Mouse (Mus musculus): Measurements from ENCODE around the gene Wipi1.
A peak's percentile ranks its signal among the peaks of the same experiment; 100 is the strongest.

DNA sequence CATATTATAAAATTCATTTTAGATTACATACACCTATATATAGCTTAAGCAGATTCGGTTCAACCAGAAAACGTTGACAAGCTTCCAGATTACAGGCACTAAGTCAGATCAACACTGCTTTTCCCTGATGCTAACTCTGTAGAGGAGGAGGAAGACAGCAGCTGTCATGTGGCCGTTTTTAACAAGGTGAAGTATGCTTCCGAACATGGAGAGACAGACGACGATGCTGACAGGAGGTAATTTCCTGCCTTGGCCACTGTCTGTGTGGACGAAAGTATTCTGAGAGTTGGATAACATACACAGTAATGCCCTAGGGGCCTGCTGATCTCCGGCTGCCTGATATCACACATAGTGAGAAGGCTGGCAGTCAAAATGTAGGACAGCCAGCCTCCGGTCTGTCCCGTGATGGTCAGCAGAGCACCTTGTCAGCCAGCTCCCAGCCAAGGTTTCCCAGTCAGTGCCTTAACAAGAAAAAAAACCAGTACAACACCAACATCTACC lies 17.3 kb upstream of the Wipi1 start:
- TF ChIP-seq EP300 (IDR thresholded peaks at IDR 0.05; ENCODE audit: low read depth) (peak; percentile 92), CTCF (IDR thresholded peaks at IDR 0.05; ENCODE audit: low read depth) (no peak)
